Mouse (Mus musculus) heart, postnatal 0 days (tissue): ENCODE data around the gene Hist1h1b. TPM values are rescaled to one million over a fixed set of nuclear protein-coding genes. Genes with fewer than 3 reads are reported as not detected.
"Not testable (repeated sequence)": the region's sequence is repeated elsewhere in the genome, so short reads cannot be mapped to it uniquely, and the experiment has no call there.

ENCODE experiments used
- ATAC-seq: fragments of 200-750 bp; cut with Nextera tagmentation; 2 replicates; pipeline ENCODE4 v1.8.0; 2017; ENCODE audit warnings: low read depth, moderate number of reproducible peaks, moderate library complexity; ENCODE audit not compliant: insufficient read depth
- DNase-seq: peaks from one replicate; pipeline ENCODE4 v3.0.0-alpha.2; 2016; ENCODE audit warnings: low spot score
- H3K27ac ChIP-seq: fragments of 300-500 bp; sonication (generic); 2 replicates; pipeline ENCODE4 v1.5.1; 2014; ENCODE audit warnings: low read depth, mild to moderate bottlenecking
- H3K27me3 ChIP-seq: fragments of 300-500 bp; sonication (generic); 2 replicates; pipeline ENCODE4 v1.6.1; 2014; ENCODE audit warnings: low read length, mixed read lengths; ENCODE audit not compliant: control insufficient read depth, insufficient read depth
- H3K36me3 ChIP-seq: fragments of 300-500 bp; sonication (generic); replicated peaks from 2 replicates; pipeline ENCODE4 v1.6.1; 2014; ENCODE audit warnings: low read length, mixed read lengths; ENCODE audit not compliant: control insufficient read depth, insufficient read depth
- H3K4me1 ChIP-seq: fragments of 300-500 bp; sonication (generic); 2 replicates; pipeline ENCODE4 v1.6.1; 2014; ENCODE audit warnings: antibody characterized with exemption; ENCODE audit not compliant: control insufficient read depth, insufficient read depth
- H3K4me2 ChIP-seq: fragments of 300-500 bp; sonication (generic); 2 replicates; pipeline ENCODE4 v1.6.1; 2014; ENCODE audit warnings: low read depth, mild to moderate bottlenecking, low read length, moderate library complexity
- H3K4me3 ChIP-seq: fragments of 300-500 bp; sonication (generic); 2 replicates; pipeline ENCODE4 v1.5.1; 2014; ENCODE audit warnings: low read depth, low read length
- H3K9ac ChIP-seq: fragments of 300-500 bp; sonication (generic); replicated peaks from 2 replicates; pipeline ENCODE4 v1.6.1; 2014; ENCODE audit warnings: low read depth, low read length, mixed read lengths
- H3K9me3 ChIP-seq: fragments of 300-500 bp; sonication (generic); replicated peaks from 2 replicates; pipeline ENCODE4 v1.6.1; 2016; ENCODE audit warnings: low read length; ENCODE audit not compliant: control insufficient read depth
- CTCF ChIP-seq: IDR thresholded peaks from 2 replicates; pipeline ENCODE4 v1.5.1; 2016; ENCODE audit warnings: antibody characterized with exemption, control low read depth, low read depth
- EP300 ChIP-seq: IDR thresholded peaks from 2 replicates; pipeline ENCODE4 v1.6.1; 2016; ENCODE audit warnings: antibody characterized with exemption, low read depth
- WGBS: fragments of 180-500 bp; shearing (Covaris S2); extraction: QIAGEN DNeasy Blood & Tissue Kit; methylation state at CpG from one replicate; pipeline ENCODE4 v1.1.7; 2014; 5-methylcytosine and 5-hydroxymethylcytosine counted together
- polyA plus RNA-seq: library from polyadenylated mRNA; unstranded; fragments of >200 nt; fragmentation: Nextera tagmentation; extraction: Ambion mirVana; gene quantifications from 2 replicates; pipeline ENCODE4 v1.2.1, GENCODE M21; 2015
- total RNA-seq: library from RNA; depleted of rRNA; stranded (reverse); fragments of >200 nt; gene quantifications from 2 replicates; pipeline ENCODE4 v1.2.3, GENCODE M21; 2014; ENCODE audit warnings: low replicate concordance

The Hist1h1b gene
- total and polyA plus RNA-seq, 2 experiments from 2014 or later, result 5.4 to 356 TPM

- 37% methylated on average over 14 of the region's 21 CpGs for WGBS
- Histone ChIP-seq H3K4me2 (peak overlapping the region; percentile 50), H3K4me3 (peak overlapping the region; percentile 45; the same call in 1 of the 2 replicates), H3K27me3 (no peaks in the 10 kb centered on the region), H3K9ac (no peak overlapping the region; the same call in 1 of the 2 replicates), H3K4me1 (peaks cover 30% of the 10 kb centered on the region), H3K27ac (peak overlapping the region; percentile 77), H3K36me3 (no peaks in the 10 kb centered on the region), H3K9me3 (no peaks in the 10 kb centered on the region)
- TF ChIP-seq CTCF (no peak), EP300 (no peak)
- ATAC-seq, result peak; percentile 13; the same call in 1 of the 2 replicates
- DNase-seq, result no peak
Measured at GRCm38 (mm10) chr13:21787760-21788593, 7.6 kb upstream of the Hist1h1b start.

GRCm38 (mm10) chr13:21786899-21787629 is 6.6 kb upstream of the Hist1h1b start, which contains the start of the genes Hist1h2an and Hist1h2bp:
Hist1h2an (minus strand) TSS chr13:21787218.
Hist1h2bp (plus strand) TSS chr13:21787461.
- peaks cover 34% of the 10 kb centered on the region for H3K4me1 ChIP-seq
- not testable (repeated sequence) for H3K36me3 ChIP-seq, H3K27me3 ChIP-seq, H3K9ac ChIP-seq, H3K9me3 ChIP-seq
- ATAC-seq (peak; percentile 92), DNase-seq (peak; percentile 98)
- H3K4me3 ChIP-seq, result peak within 1 kb of the TSS; percentile 45
- H3K27ac ChIP-seq, result peak within 1 kb of the TSS; percentile 77
- H3K4me2 ChIP-seq, result peak within 1 kb of the TSS; percentile 50
- 0% methylated on average over 34 of the region's 63 CpGs for WGBS
- TF ChIP-seq EP300, result peak; percentile 25; the same call in 1 of the 2 replicates

GRCm38 (mm10) chr13:21786189-21786898 is 5.9 kb upstream of the Hist1h1b start:
- Histone ChIP-seq H3K4me2 (peak overlapping the region; percentile 50), H3K27ac (peak overlapping the region; percentile 77), H3K36me3 (no peaks in the 10 kb centered on the region), H3K27me3 (no peaks in the 10 kb centered on the region), H3K9ac (no peak overlapping the region; the same call in 1 of the 2 replicates), H3K4me1 (peaks cover 34% of the 10 kb centered on the region), H3K4me3 (peak overlapping the region; percentile 45), H3K9me3 (no peaks in the 10 kb centered on the region)
- WGBS, result 11% methylated on average over 8 of the region's 8 CpGs
- no peak for DNase-seq
- no peak for ATAC-seq
- no peak for TF ChIP-seq CTCF
- TF ChIP-seq EP300, result no peak

GRCm38 (mm10) chr13:21784311-21784710 is 3.9 kb upstream of the Hist1h1b start:
- Histone ChIP-seq H3K9me3 (no peaks in the 10 kb centered on the region), H3K4me2 (peak overlapping the region; percentile 68; the same call in 1 of the 2 replicates), H3K9ac (0 out of 2 replicates have a peak overlapping the region, but pooled peaks have one; percentile 62), H3K4me1 (peaks cover 34% of the 10 kb centered on the region), H3K36me3 (no peaks in the 10 kb centered on the region), H3K27me3 (no peaks in the 10 kb centered on the region), H3K4me3 (no peak overlapping the region), H3K27ac (peak overlapping the region; percentile 72)
- WGBS, result 56% methylated on average over 6 of the region's 6 CpGs
- TF ChIP-seq EP300, result no peak
- TF ChIP-seq CTCF, result no peak
- no peak for ATAC-seq
- DNase-seq, result no peak

- peak overlapping the region; percentile 72 for H3K27ac ChIP-seq
- no peak for DNase-seq
- no peaks in the 10 kb centered on the region for H3K9me3 ChIP-seq
- no peaks in the 10 kb centered on the region for H3K36me3 ChIP-seq
- no peaks in the 10 kb centered on the region for H3K27me3 ChIP-seq
- TF ChIP-seq CTCF (no peak), EP300 (no peak)
- H3K4me3 ChIP-seq, result peak overlapping the region; percentile 47
- H3K4me1 ChIP-seq, result peaks cover 34% of the 10 kb centered on the region
- H3K4me2 ChIP-seq, result peak overlapping the region; percentile 68
- ATAC-seq, result no peak
- 4% methylated on average over 9 of the region's 9 CpGs for WGBS
- H3K9ac ChIP-seq, result peak overlapping the region; percentile 62; the same call in 1 of the 2 replicates
Measured at GRCm38 (mm10) chr13:21783734-21784161, 3.3 kb upstream of the Hist1h1b start.
